Mouse (Mus musculus) intestine, embryonic 15.5 days (tissue): ENCODE measurements at regions not wholly inside any gene's neighbourhood (a gene's known extent, or its start where the extent isn't known, plus 50 kb on each side); places are given as distances from the start of the nearest gene placed in this dataset.
"Not testable (repeated sequence)": the region's sequence is repeated elsewhere in the genome, so short reads cannot be mapped to it uniquely, and the experiment has no call there.

Experiments used
- ATAC-seq: fragments of 200-750 bp; cut with Nextera tagmentation; 2 replicates; pipeline ENCODE4 v1.8.0; 2017; ENCODE audit warnings: moderate TSS enrichment, moderate library complexity
- H3K27ac ChIP-seq: fragments of 300-500 bp; sonication (generic); 2 replicates; pipeline ENCODE4 v1.5.1; 2015; ENCODE audit warnings: mild to moderate bottlenecking, inconsistent platforms
- H3K27me3 ChIP-seq: fragments of 300-500 bp; sonication (generic); replicated peaks from 2 replicates; pipeline ENCODE4 v1.6.1; 2015; ENCODE audit warnings: inconsistent platforms
- H3K36me3 ChIP-seq: fragments of 300-500 bp; sonication (generic); 2 replicates; pipeline ENCODE4 v1.6.1; 2015; ENCODE audit warnings: inconsistent platforms
- H3K4me1 ChIP-seq: fragments of 300-500 bp; sonication (generic); replicated peaks from 2 replicates; pipeline ENCODE4 v1.6.1; 2015; ENCODE audit warnings: inconsistent platforms
- H3K4me2 ChIP-seq: fragments of 300-500 bp; sonication (generic); replicated peaks from 2 replicates; pipeline ENCODE4 v1.6.1; 2015; ENCODE audit warnings: mild to moderate bottlenecking, inconsistent platforms
- H3K4me3 ChIP-seq: fragments of 300-500 bp; sonication (generic); replicated peaks from 2 replicates; pipeline ENCODE4 v1.5.1; 2015; ENCODE audit warnings: inconsistent platforms
- H3K9ac ChIP-seq: fragments of 300-500 bp; sonication (generic); 2 replicates; pipeline ENCODE4 v1.6.1; 2015; ENCODE audit warnings: inconsistent platforms
- H3K9me3 ChIP-seq: fragments of 300-500 bp; sonication (generic); 2 replicates; pipeline ENCODE4 v1.6.1; 2016; ENCODE audit warnings: inconsistent platforms
- WGBS: fragments of 180-500 bp; shearing (Covaris S2); methylation state at CpG from one replicate; pipeline ENCODE4 v1.1.7; 2015; 5-methylcytosine and 5-hydroxymethylcytosine counted together

DNA sequence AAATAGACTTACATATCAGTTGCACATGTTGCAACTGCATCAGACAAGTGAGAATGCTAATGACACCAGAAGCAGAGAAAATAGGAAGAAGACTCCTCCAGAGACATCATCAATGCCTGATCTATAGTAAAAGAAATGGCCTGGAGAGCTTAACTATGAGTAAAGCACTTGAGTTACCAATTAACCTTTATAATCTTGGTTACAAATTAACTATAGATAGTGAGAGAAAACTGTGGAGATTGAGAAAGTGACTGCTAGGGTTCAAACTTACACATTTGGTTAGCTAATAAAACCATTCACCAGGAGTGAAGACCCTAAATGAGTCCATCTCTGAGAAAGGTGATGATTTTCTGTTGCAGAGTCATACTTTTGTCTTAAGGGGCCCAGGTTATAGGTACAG is 307.4 kb downstream of the Phex start:
- Histone ChIP-seq H3K4me2 (no peak overlapping the region), H3K4me1 (no peaks in the 10 kb centered on the region), H3K9me3 (no peaks in the 10 kb centered on the region), H3K27ac (no peak overlapping the region), H3K27me3 (no peaks in the 10 kb centered on the region), H3K36me3 (no peaks in the 10 kb centered on the region), H3K9ac (no peak overlapping the region), H3K4me3 (no peak overlapping the region)
- ATAC-seq, result peak; percentile 71

GRCm38 (mm10) chrX:157080025-157080424 is 335.1 kb downstream of the Phex start:
- Histone ChIP-seq H3K27ac (no peak overlapping the region), H3K4me1 (no peaks in the 10 kb centered on the region), H3K36me3 (no peaks in the 10 kb centered on the region), H3K4me2 (no peak overlapping the region), H3K9ac (no peak overlapping the region), H3K27me3 (no peaks in the 10 kb centered on the region), H3K4me3 (no peak overlapping the region), H3K9me3 (no peaks in the 10 kb centered on the region)
- no peak for ATAC-seq

- H3K4me3 ChIP-seq, result no peak overlapping the region
- H3K27me3 ChIP-seq, result no peaks in the 10 kb centered on the region
- no peak overlapping the region for H3K9ac ChIP-seq
- no peaks in the 10 kb centered on the region for H3K9me3 ChIP-seq
- H3K4me2 ChIP-seq, result no peak overlapping the region
- WGBS, result 41% methylated on average over 2 of the region's 2 CpGs
- no peaks in the 10 kb centered on the region for H3K4me1 ChIP-seq
- no peaks in the 10 kb centered on the region for H3K36me3 ChIP-seq
- H3K27ac ChIP-seq, result no peak overlapping the region
- ATAC-seq, result no peak
These were observed 335.5 kb downstream of the Phex start for GRCm38 (mm10) chrX:157079606-157080005.

GRCm38 (mm10) chrX:157078061-157078460 is 337.1 kb downstream of the Phex start:
- not testable (repeated sequence) for H3K27me3 ChIP-seq, H3K9me3 ChIP-seq, H3K27ac ChIP-seq, H3K4me1 ChIP-seq, H3K4me2 ChIP-seq, H3K9ac ChIP-seq, H3K4me3 ChIP-seq, H3K36me3 ChIP-seq, ATAC-seq
- whole genome bisulfite sequencing, result 87% methylated on average over 5 of the region's 5 CpGs

DNA sequence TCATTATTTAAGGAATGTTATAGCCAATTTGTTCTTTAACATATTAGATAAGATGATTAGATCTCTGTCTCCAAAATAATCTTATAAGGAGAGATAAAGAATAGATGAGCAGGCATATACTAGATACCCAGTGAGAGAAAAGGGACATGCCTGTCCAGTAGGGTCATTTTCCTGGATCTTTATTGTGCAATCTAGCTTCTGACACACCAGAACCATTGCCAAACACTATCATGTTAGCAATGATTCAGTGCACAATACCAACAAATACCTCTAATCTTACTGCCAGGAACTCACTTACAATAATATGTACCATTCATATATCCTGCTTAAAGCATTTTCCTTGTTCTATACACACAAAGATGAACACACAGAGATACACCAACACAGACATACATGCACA is 338.9 kb downstream of the Phex start:
- Histone ChIP-seq H3K36me3 (no peaks in the 10 kb centered on the region), H3K9ac (no peak overlapping the region), H3K27ac (no peak overlapping the region), H3K9me3 (no peaks in the 10 kb centered on the region), H3K4me2 (no peak overlapping the region), H3K4me1 (no peaks in the 10 kb centered on the region), H3K27me3 (no peaks in the 10 kb centered on the region), H3K4me3 (no peak overlapping the region)
- no peak for ATAC-seq

DNA sequence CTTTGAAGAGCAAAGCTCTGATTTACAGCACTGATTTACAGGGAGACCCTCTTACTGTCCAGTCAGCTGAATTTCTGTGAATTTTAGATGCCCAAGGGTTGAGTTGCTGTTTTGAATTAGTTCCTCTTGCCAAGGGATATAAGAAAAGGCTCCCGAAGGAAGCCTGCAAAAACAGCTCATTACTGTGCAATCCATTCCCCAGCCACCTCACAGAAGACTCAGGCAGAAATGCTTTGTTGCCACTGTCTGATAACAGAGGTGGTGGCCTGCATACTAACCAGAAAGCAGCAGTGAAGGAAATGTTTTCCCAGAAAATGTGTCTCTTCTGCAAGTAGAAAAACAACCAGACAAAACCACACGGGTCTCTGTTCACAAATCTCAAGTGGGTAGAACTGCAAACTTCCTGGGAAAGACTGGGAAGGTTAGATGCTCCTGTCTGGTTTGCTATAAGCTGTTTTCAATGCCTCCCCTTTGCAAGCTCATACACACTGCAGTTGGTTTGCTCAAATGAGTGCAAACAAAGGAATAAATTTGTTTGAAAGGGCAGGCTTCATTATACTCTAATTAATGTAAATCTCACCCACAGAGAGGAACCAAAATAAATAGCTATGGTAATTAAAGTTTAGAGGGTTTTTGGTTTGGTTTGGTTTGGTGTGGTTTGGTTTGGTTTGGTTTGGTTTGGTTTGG is 363.3 kb downstream of the Phex start:
- Histone ChIP-seq H3K4me2 (no peak overlapping the region), H3K4me1 (no peaks in the 10 kb centered on the region), H3K27me3 (no peaks in the 10 kb centered on the region), H3K4me3 (no peak overlapping the region), H3K9ac (no peak overlapping the region), H3K27ac (no peak overlapping the region), H3K36me3 (no peaks in the 10 kb centered on the region), H3K9me3 (no peaks in the 10 kb centered on the region)
- 40% methylated on average over 2 of the region's 2 CpGs for WGBS
- no peak for ATAC-seq

DNA sequence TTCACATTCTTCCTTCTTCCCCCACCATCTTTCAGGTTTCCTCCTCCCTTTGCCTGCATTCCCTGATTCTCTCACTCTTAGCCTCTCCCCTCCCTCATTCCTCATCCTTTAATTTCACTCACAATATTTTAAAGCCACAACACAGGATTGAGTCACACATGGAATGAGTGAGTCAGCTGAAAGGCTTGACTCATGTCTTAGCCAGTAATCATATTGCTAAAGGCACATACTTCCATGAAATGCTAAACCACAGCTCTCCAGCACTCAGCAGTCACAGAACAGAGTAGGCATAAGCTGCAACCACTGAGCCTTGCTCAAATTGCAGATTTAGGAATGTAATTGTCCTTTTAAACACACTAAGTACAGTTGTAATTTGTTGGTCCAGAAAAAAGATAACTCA is 386.2 kb downstream of the Phex start:
- H3K27ac ChIP-seq, result no peak overlapping the region
- H3K27me3 ChIP-seq, result no peaks in the 10 kb centered on the region
- H3K4me3 ChIP-seq, result no peak overlapping the region
- no peaks in the 10 kb centered on the region for H3K4me1 ChIP-seq
- ATAC-seq, result no peak
- H3K4me2 ChIP-seq, result no peak overlapping the region
- H3K9ac ChIP-seq, result no peak overlapping the region
- no peaks in the 10 kb centered on the region for H3K36me3 ChIP-seq
- H3K9me3 ChIP-seq, result no peaks in the 10 kb centered on the region

DNA sequence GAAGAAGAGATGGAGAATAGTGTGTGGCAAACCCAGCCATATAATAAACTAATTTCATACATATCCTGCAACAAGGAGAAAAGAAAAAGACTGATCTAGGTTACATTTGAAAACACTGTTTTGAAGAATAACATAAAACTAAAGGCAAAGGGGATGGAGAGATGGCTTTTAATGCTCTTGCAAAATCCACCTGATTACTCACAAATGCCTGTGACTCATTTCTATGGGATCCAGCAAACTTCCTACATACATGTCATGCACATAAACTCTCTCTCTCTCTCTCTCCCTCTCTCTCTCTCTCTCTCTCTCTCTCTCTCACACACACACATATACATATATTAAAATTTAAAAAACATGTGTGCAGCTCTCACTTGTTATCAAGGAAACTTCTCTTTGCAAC is 390.8 kb downstream of the Phex start:
- Histone ChIP-seq H3K9ac (no peak overlapping the region), H3K36me3 (no peaks in the 10 kb centered on the region), H3K27ac (no peak overlapping the region), H3K4me3 (no peak overlapping the region), H3K4me2 (no peak overlapping the region), H3K4me1 (no peaks in the 10 kb centered on the region), H3K27me3 (no peaks in the 10 kb centered on the region), H3K9me3 (no peaks in the 10 kb centered on the region)
- no peak for ATAC-seq

DNA sequence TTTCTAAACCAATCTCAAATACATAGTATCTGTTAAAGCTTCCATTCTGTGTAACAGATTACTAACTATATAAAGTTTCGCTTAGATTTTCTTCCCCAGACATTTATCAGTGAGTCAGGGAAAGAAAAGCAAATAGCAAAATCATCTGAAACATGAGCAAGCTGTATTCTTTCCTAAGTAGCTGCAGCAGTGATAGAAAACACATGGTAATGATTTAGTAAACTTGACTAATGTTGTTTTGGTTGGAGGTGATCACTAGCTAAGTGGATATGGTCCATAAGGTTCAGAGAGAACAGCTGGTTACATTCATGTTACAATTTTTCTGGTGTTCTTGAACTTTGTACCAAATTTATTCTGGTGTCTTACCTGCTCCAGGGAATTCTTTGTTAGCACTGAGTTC is 393.3 kb downstream of the Phex start:
- H3K9me3 ChIP-seq, result no peaks in the 10 kb centered on the region
- 64% methylated on average over 1 of the region's 1 CpGs for WGBS
- no peaks in the 10 kb centered on the region for H3K4me1 ChIP-seq

GRCm38 (mm10) chrX:157020337-157020736 is 394.8 kb downstream of the Phex start:
- Histone ChIP-seq H3K4me3 (no peak overlapping the region), H3K27ac (no peak overlapping the region), H3K4me1 (no peaks in the 10 kb centered on the region), H3K4me2 (no peak overlapping the region), H3K9ac (no peak overlapping the region), H3K9me3 (no peaks in the 10 kb centered on the region), H3K27me3 (no peaks in the 10 kb centered on the region), H3K36me3 (no peaks in the 10 kb centered on the region)
- no peak for ATAC-seq
- 64% methylated on average over 3 of the region's 3 CpGs for WGBS

More for the DNA sequence above, 393.3 kb downstream of the Phex start:
- H3K4me2 ChIP-seq, result no peak overlapping the region
- no peak overlapping the region for H3K27ac ChIP-seq
- no peaks in the 10 kb centered on the region for H3K36me3 ChIP-seq
- no peak for ATAC-seq
- H3K9ac ChIP-seq, result no peak overlapping the region
- H3K27me3 ChIP-seq, result no peaks in the 10 kb centered on the region
- H3K4me3 ChIP-seq, result no peak overlapping the region

GRCm38 (mm10) chrX:156989986-156990518 is 425.1 kb downstream of the Phex start:
- H3K9ac ChIP-seq, result no peak overlapping the region
- no peaks in the 10 kb centered on the region for H3K9me3 ChIP-seq
- 72% methylated on average over 2 of the region's 2 CpGs for whole genome bisulfite sequencing
- no peaks in the 10 kb centered on the region for H3K27me3 ChIP-seq
- H3K4me3 ChIP-seq, result no peak overlapping the region
- H3K4me1 ChIP-seq, result no peaks in the 10 kb centered on the region
- H3K27ac ChIP-seq, result no peak overlapping the region
- ATAC-seq, result no peak
- no peak overlapping the region for H3K4me2 ChIP-seq
- H3K36me3 ChIP-seq, result no peaks in the 10 kb centered on the region

GRCm38 (mm10) chrX:156947093-156947492 is 468.0 kb downstream of the Phex start:
- H3K9ac ChIP-seq, result no peak overlapping the region
- no peaks in the 10 kb centered on the region for H3K27me3 ChIP-seq
- WGBS, result 76% methylated on average over 1 of the region's 1 CpGs
- H3K36me3 ChIP-seq, result no peaks in the 10 kb centered on the region
- H3K27ac ChIP-seq, result no peak overlapping the region
- H3K9me3 ChIP-seq, result no peaks in the 10 kb centered on the region
- H3K4me1 ChIP-seq, result no peaks in the 10 kb centered on the region
- no peak overlapping the region for H3K4me3 ChIP-seq
- no peak overlapping the region for H3K4me2 ChIP-seq
- ATAC-seq, result no peak

- Histone ChIP-seq H3K4me1 (no peaks in the 10 kb centered on the region), H3K9ac (no peak overlapping the region), H3K27ac (no peak overlapping the region), H3K4me3 (no peak overlapping the region), H3K4me2 (no peak overlapping the region), H3K27me3 (no peaks in the 10 kb centered on the region), H3K9me3 (no peaks in the 10 kb centered on the region), H3K36me3 (no peaks in the 10 kb centered on the region)
- no peak for ATAC-seq
- 53% methylated on average over 1 of the region's 1 CpGs for WGBS
These were observed 470.9 kb downstream of the Phex start for GRCm38 (mm10) chrX:156944223-156944622.
